Mouse (Mus musculus): ENCODE measurements around the gene Slc6a11.

Slc6a11 gene

GRCm38 (mm10) chr6:114182366-114183179 lies 51.5 kb downstream of the Slc6a11 start:
- no peak for DNase-seq (ENCODE audit: low read depth)

- peak; percentile 51 for DNase-seq (ENCODE audit: low read depth)
Observed at GRCm38 (mm10) chr6:114187121-114187520, 56.1 kb downstream of the Slc6a11 start.

DNA sequence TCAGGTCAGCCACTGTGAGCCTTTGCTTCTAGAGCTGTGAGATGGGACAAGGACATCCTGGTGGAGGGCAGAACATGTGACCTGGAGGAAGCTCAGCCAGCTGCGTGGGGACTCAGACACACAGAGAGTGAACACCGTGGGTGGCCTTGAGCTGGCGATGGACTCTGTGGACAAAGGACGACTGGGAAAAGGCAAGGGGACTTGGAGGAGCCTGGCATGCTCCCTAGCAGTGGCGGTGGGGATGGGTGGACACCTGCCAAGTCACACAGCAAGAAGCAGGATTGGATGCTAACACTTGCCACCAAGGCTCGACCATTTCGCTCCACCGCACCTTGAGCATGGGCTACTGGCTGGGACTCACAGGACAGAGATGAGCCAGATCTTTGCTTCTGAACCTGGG lies 57.8 kb downstream of the Slc6a11 start:
- no peak for DNase-seq (ENCODE audit: low read depth)

GRCm38 (mm10) chr6:114195998-114196397 lies 65.0 kb downstream of the Slc6a11 start:
- DNase-seq (ENCODE audit: low read depth), result no peak

DNA sequence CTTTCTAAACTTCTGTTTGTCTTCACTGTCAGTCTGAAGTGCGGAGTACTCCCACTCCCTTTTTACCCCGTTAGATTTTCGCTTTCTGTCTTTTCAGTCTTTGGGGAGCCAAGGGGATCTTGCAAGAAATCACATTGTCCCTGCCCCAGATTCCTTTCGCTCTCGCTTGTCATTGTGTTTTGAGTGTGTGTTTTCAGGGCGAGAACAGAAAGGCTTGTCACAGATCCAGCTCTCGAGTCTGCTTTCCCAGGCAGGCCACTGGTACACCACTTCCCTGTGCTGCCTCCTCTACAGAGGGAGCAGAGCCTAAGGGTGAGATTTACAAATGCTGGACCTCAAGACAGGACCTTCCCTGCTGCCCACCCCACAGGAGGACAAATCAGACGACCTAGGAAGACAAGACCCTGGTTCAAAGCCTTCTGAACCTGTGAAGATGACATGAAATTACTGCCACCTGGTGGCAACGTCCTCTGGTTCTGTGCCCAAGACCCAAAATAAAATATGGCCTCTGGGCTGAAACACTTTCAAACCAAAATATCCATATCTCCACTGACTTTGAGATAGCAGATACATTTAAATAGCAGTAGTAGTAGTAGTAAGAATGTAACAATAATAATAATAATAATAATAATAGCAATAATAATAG lies 68.3 kb downstream of the Slc6a11 start:
- DNase-seq (ENCODE audit: low read depth), result peak; percentile 22

- no peak for DNase-seq (ENCODE audit: low read depth)
Observed at GRCm38 (mm10) chr6:114204557-114204956, 73.5 kb downstream of the Slc6a11 start.

GRCm38 (mm10) chr6:114208296-114208695 lies 77.3 kb downstream of the Slc6a11 start:
- DNase-seq (ENCODE audit: low read depth), result no peak

DNA sequence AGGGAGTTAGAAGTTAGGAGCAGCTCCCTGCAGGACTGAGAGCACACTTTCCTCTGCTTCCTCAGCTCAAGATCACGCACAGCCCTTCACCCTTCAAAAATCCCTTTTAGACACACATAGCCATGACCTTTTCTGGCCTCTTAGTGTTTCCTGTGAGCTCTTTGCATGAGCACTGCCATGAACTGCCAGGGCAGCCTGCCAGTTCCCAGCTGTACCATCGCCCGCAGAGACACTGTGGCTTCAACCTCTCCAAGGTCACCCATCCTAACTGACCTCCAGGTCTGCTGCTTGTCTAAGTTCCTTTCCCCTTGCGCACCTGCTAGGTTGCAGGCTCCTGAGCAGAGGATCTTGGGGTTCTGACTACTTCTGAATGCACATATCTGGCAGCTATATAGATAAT lies 83.4 kb downstream of the Slc6a11 start:
- DNase-seq (ENCODE audit: low read depth), result no peak

GRCm38 (mm10) chr6:114216741-114217414 lies 85.8 kb downstream of the Slc6a11 start:
- DNase-seq (ENCODE audit: low read depth), result no peak

- DNase-seq (ENCODE audit: low read depth), result peak; percentile 25
Observed at GRCm38 (mm10) chr6:114224399-114224798, 93.4 kb downstream of the Slc6a11 start.

- DNase-seq (ENCODE audit: low read depth), result no peak
Observed at GRCm38 (mm10) chr6:114227378-114227777, 96.3 kb downstream of the Slc6a11 start.

DNA sequence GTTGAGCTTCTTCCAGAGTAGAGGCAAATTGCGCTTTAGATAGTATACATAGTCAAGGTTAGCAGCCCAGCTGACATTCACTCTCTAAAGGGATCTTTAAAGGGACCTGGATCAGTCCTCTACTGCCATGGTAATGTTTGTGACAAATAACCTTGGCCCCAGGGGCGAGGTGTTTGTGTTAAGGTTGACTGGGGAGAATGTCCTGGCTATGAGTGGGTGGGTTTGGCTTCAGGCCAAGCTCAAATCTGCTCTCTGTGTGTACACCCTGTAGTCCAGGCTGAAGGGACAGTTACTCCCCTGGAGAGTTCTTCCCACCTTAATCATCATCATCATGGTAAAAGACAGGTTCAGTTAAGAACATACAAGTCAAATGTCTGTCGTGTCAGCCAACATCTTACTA lies 97.2 kb downstream of the Slc6a11 start:
- DNase-seq (ENCODE audit: low read depth), result no peak

DNA sequence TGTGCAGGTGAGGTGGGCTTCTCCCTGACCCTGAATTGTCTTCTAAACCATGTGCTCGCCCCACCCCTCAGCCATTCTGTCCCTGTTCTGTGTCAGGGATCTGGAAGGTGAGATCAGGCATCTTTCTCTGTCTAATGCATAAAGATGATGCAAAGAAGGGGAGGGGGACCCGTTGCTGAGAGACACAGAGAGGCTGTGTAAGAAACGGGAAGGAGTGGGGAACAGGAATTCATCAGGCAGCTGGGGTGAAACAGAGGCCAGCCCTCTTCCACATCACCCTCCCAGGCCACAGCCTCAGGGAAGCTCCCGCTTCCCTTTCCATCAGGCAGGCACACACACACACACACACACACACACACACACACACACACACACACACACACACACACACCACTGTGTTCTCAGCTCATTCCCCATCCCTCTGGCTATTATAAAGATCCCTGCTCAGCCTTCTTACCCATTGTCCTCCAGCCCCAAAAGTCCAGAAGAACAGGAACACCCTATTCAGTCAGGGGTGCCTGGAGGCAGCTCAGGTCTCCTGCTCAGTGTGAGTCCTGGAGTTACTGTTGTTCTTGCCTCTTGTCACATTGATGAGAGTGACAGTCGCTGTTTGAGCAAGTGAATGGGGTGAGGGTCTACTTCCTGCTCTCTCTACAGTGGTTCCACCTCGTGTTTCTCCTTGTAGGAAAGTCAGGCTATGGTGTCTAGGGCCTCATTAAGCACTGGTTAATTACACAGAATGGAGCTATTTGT lies 108.0 kb downstream of the Slc6a11 start:
- no peak for DNase-seq (ENCODE audit: low read depth)

DNA sequence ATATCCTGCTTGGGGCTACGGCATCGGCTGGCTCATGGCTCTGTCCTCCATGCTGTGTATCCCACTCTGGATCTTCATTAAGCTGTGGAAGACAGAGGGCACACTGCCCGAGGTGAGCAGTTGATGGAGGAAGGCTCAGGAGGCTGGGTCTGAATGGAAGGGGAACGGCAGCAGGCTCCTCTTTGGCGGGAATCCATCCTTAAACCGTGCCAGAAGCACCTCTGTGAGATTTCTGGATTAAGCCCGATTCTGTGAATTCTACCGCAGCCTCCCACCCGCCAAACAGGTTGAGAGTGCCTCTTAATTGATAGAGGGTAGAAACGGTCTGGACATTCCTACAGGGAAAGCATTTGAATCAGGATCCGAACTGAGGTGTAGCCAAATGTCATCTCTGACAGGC lies 114.6 kb downstream of the Slc6a11 start:
- no peak for DNase-seq (ENCODE audit: low read depth)

DNA sequence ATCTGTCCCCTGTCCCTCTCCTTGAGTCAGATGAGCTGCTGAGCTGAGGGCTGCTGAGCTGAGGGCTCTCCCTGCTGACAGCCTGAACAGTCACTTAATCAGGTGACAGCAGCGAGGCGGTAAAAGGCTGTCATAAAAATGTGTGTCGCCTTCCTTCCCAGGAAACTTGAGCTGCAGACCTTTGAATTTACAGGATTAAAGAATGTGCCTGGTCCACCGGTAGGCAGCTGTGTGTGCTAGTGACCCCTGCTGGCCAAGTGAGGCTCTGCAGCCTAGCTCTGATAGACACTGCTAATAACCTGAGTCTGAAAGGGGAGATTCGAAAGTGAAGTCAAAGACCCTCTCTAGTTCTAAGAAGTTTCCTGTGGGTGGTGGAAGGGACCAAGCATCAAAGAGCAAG lies 119.3 kb downstream of the Slc6a11 start:
- peak; percentile 70 for DNase-seq (ENCODE audit: low read depth)

GRCm38 (mm10) chr6:114254927-114255326 lies 123.9 kb downstream of the Slc6a11 start:
- no peak for DNase-seq (ENCODE audit: low read depth)

- no peak for DNase-seq (ENCODE audit: low read depth)
Observed at GRCm38 (mm10) chr6:114257762-114258361, 126.8 kb downstream of the Slc6a11 start.

GRCm38 (mm10) chr6:114258661-114259193 lies 127.7 kb downstream of the Slc6a11 start:
- no peak for DNase-seq (ENCODE audit: low read depth)

GRCm38 (mm10) chr6:114261609-114262008 lies 130.6 kb downstream of the Slc6a11 start:
- no peak for DNase-seq (ENCODE audit: low read depth)

DNA sequence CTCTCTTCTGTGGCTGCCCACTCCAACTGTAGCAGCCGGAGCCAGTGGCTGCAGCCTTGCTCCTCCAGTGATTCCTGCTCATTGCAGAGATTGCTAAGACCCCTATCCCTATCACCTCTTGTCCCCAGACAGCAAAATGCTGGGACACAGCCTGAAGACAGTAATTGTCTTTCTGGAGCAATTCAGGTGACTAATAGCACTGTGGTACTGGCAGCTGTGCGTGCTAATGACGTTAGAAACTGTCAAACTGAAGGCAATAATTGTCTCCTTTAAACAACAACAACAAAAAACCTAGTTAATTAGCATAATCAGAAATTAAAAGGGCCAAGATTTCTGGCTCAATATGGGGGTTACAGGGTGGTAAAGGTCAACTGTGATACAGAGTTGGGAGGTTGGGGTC lies 133.0 kb downstream of the Slc6a11 start:
- no peak for DNase-seq (ENCODE audit: low read depth)

- no peak for DNase-seq (ENCODE audit: low read depth)
Observed at GRCm38 (mm10) chr6:114264426-114264825, 133.4 kb downstream of the Slc6a11 start.

GRCm38 (mm10) chr6:114266273-114266672 lies 135.2 kb downstream of the Slc6a11 start:
- DNase-seq (ENCODE audit: low read depth), result no peak
